Mouse (Mus musculus): ENCODE data around the gene Rfwd3. TPM values are rescaled to one million over a fixed set of nuclear protein-coding genes. Genes with fewer than 3 reads are reported as not detected.
"Not testable (repeated sequence)": the region's sequence is repeated elsewhere in the genome, so short reads cannot be mapped to it uniquely, and the experiment has no call there.

Rfwd3 gene
- polyA plus RNA-seq, 1 experiment from 2014 or later: 34.3 TPM

DNA sequence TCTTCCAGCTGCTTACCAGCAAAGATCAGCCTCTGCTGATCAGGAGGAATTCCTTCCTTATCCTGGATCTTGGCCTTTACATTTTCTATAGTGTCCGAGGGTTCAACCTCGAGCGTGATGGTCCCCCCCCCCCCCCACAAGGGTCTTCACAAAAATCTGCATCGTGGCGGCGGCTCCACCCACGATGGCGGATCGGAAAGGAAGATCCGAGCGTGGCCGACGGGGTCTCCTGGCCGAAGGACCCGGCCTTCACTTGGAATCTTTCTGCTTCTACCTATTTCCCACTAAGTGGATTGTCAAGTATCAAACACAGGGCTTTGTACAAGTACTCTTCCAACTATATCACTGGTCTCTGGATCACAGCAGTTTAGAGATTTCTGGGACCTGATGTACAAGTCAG is 10.0 kb upstream of the Rfwd3 start:
- 90% methylated on average over 15 of the region's 15 CpGs for WGBS
- not testable (repeated sequence) for H3K27ac ChIP-seq (replicated peaks); H3K4me2 ChIP-seq (replicated peaks); H3K36me3 ChIP-seq; H3K9ac ChIP-seq (replicated peaks); H3K9me3 ChIP-seq; H3K4me1 ChIP-seq; ATAC-seq (replicated peaks); H3K27me3 ChIP-seq; H3K4me3 ChIP-seq

DNA sequence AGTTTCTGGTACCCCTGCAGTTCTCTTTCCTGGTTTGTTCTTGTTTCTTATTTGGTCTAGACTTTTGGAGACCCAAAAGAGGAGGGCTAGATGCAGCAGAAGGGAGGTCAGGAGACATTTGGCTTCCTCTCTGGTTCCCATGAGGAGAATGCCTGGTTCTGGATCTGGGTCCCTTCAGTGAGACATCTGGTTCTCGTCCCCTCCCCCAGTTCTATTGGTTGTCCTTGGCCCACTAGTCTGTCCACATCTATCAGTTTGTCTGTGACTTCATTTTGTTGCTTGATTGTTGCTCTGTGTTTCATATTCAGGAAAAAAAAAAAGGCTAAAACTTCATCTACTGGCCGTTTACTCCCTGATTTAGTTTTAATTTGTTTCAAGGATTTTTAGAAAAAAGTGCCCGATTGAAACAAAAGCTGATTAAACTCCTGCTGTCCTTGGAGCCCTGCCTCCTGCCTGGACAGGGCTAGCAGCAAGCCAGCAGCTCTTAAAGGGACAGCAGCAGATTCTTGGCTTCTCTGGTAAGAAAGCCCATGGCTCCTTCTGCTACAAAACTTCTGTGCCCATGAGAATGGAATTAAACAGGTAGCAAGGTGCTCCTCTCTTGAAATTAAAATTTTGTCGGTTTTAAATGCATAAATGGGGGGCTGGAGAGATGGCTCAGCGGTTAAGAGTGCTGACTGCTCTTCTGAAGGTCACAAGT is 5.2 kb upstream of the Rfwd3 start:
- no peak overlapping the region for H3K27ac ChIP-seq (replicated peaks)
- no peaks in the 10 kb centered on the region for H3K27me3 ChIP-seq
- 0 out of 2 replicates have a peak, but pooled peaks cover 2% of the 10 kb centered on the region for H3K4me1 ChIP-seq
- no peak for ATAC-seq (replicated peaks)
- WGBS: 23% methylated on average over 5 of the region's 5 CpGs
- no peaks in the 10 kb centered on the region for H3K9me3 ChIP-seq
- H3K36me3 ChIP-seq: no peaks in the 10 kb centered on the region
- no peak overlapping the region for H3K4me3 ChIP-seq
- H3K9ac ChIP-seq (replicated peaks): no peak overlapping the region
- no peak overlapping the region for H3K4me2 ChIP-seq (replicated peaks)

DNA sequence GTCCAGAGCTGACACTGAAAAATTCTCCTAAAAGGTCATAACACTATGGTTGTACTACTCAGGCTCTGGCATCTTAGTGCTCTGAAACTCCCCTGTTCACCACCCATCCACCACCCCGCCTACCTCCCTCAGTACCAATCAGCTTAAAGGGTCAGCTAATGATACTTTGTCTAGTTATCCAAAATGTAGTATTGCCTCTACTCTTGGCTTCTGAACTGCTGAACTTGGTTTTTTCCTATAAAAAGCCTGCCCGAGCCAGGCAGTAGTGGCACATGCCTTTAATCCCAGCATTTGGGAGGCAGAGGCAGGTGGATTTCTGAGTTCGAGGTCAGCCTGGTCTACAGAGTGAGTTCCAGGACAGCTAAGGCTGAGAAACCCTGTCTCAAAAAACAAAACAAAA is 4.3 kb upstream of the Rfwd3 start:
- Histone ChIP-seq H3K27me3 (no peaks in the 10 kb centered on the region), H3K9me3 (no peaks in the 10 kb centered on the region), H3K36me3 (no peaks in the 10 kb centered on the region), H3K4me3 (no peak overlapping the region), H3K27ac (replicated peaks) (no peak overlapping the region), H3K9ac (replicated peaks) (no peak overlapping the region), H3K4me2 (replicated peaks) (no peak overlapping the region), H3K4me1 (peaks cover 3% of the 10 kb centered on the region)
- ATAC-seq (replicated peaks): no peak
- 94% methylated on average over 3 of the region's 3 CpGs for WGBS

DNA sequence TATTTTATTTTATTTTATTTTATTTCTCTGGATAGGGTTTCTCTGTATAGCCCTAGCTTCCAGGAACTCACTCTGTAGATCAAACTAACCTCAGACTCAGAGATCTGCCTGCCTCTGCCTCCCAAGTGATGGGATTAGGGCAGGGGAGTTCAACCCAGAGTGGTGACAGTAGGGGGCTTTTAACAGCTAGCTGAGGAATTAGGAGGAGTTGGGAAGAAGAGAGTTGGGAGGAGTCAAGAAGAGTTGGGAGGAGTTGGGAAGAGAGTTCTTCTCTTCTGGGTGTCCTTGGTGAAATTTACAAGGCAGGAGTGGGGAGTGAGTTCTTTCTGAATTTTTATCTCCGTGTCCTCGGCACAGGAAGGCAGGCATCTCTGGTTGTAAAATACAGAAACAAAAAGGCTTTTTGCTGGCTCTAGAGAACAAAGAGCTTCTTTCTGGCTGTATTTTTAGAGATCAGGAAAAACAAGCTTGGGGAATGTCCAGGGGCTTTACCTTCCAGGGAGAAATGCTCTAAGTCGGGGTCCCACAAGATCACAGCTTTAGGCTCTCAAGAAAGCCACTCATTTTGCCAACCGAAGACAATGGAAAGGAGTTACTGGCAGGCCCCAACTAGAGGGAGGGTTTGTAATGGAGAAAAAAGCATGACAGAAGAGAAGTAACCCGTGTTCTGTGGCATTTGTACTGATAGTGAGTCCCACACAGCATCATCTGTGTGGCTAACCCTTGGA is 3.2 kb upstream of the Rfwd3 start:
- not testable (repeated sequence) for H3K36me3 ChIP-seq; ATAC-seq (replicated peaks); H3K9ac ChIP-seq (replicated peaks); H3K4me2 ChIP-seq (replicated peaks); H3K27ac ChIP-seq (replicated peaks); H3K4me3 ChIP-seq; H3K9me3 ChIP-seq; H3K27me3 ChIP-seq
- H3K4me1 ChIP-seq: peaks cover 14% of the 10 kb centered on the region
- WGBS: 80% methylated on average over 5 of the region's 5 CpGs

DNA sequence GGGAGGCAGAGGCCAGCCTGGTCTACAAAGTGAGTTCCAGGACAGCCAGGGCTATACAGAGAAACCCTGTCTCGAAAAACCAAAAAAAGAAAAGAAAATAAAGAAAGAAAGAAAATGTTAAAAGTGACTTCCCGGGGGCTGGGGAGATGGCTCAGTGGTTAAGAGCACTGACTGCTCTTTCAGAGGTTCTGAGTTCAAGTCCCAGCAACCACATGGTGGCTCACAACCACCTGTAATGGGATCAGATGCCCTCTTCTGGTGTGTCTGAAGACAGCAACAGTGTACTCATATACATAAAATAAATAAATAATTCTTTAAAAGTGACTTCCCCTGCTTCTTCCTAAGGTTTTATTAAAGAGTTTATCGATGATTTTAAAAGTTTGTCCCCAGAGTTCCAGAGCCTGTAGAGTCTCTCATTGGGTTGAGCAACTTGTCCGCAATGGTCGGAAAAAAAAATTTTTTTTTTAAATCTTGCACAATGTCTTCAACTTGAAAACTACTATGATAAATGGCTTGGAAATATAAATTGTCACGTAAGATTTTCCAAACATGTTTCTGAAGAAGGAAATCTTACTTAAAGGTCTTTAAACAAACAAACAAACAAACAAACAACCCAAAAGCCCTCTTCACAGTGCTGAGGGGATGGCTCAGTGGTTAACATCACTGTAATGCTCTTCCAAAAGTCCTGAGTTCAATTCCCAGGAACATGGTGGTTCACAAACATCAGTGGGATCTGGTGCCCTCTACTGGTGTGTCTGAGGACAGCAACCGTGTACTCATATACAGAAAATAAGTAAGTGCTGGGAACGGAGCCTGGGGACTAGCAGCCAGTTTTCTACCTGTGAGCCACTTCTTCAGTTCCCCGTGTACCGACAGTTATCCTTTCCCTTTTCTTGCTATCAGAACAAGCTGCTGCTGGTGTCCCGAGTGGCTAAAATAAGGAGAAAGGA is 850 bp upstream of the Rfwd3 start:
- no peak overlapping the region for H3K9ac ChIP-seq (replicated peaks)
- 69% methylated on average over 11 of the region's 11 CpGs for WGBS
- H3K9me3 ChIP-seq: no peaks in the 10 kb centered on the region
- no peak for ATAC-seq (replicated peaks)
- H3K36me3 ChIP-seq: peaks cover 10% of the 10 kb centered on the region
- H3K4me2 ChIP-seq (replicated peaks): peak overlapping the region; percentile 40
- H3K27me3 ChIP-seq: no peaks in the 10 kb centered on the region
- H3K4me1 ChIP-seq: peaks cover 25% of the 10 kb centered on the region
- peak overlapping the region; percentile 100 for H3K4me3 ChIP-seq
- peak overlapping the region; percentile 70 for H3K27ac ChIP-seq (replicated peaks)

DNA sequence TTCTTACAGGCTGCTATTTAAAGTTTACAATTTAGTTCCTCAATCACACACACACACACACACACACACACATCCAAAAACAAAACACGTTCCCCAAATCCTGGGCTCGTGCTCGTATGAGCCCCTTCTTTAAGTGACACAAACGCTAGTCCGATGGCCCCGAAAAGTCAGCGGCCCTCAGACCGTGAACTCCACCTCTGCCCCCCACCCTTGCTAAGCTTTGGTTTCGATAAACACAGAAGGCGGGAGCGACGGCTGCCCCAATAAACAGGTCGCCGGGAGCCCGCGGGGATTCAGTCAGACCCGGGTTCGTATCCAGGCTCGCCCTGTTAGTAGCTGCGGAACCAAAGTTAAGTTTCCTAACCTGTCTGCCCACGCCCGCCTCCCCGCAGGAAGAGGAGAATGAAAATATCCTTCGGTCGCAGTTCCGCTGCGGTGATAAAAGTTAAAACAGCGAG is 630 bp downstream of the Rfwd3 start:
- Histone ChIP-seq H3K4me1 (peaks cover 25% of the 10 kb centered on the region), H3K27ac (replicated peaks) (peak overlapping the region; percentile 73), H3K9ac (replicated peaks) (peak overlapping the region; percentile 93), H3K36me3 (peaks cover 15% of the 10 kb centered on the region), H3K4me2 (replicated peaks) (peak overlapping the region; percentile 70), H3K4me3 (peak overlapping the region; percentile 100), H3K27me3 (no peaks in the 10 kb centered on the region), H3K9me3 (no peaks in the 10 kb centered on the region)
- no peak for ATAC-seq (replicated peaks)
- under 1% methylated on average over 28 of the region's 28 CpGs for WGBS

DNA sequence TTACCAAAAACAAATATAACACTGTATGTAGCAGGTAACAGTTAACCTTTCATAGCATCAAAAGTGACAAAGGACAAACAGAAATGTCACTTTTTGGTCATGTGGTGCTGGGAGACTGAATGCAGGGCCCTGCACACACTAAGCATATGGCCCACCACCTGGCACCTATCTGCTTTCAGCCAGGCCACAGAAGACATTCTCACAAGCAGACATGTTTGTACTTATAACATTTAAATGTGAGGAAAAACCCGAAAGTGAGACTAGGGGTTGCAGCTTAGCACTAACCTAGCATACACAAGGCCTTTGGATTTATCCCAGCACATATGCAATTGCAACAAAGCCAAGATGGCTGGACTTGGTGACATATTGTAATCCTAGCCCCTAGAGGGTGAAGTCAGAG is 2.0 kb downstream of the Rfwd3 start:
- ATAC-seq (replicated peaks): no peak
- 58% methylated on average over 1 of the region's 1 CpGs for WGBS
- H3K4me2 ChIP-seq (replicated peaks): peak overlapping the region; percentile 7; the same call in 1 of the 2 replicates

DNA sequence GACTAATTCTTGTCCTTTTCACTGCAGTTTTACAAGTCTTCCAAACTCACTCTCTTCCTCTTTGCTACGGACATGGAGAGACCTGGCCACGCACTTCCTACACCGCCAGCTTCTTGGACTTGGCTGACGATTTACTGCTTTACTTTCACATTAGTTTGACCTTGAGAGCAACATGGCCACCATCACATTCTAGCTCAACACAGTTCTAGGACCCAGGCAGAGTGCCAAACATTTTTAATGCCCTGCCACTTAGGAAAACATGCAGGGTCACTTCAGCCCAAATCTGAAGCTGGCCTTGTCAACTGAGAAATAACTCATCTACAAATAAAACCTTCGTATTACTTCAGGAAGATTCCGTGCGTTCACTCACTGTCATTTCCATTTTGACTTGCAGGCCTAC is 8.3 kb downstream of the Rfwd3 start:
- WGBS: 97% methylated on average over 7 of the region's 7 CpGs
- ATAC-seq (replicated peaks): no peak
- H3K36me3 ChIP-seq: peaks cover 59% of the 10 kb centered on the region

More for the DNA sequence above, 2.0 kb downstream of the Rfwd3 start:
- Histone ChIP-seq H3K9me3 (no peaks in the 10 kb centered on the region), H3K27me3 (no peaks in the 10 kb centered on the region), H3K36me3 (peaks cover 25% of the 10 kb centered on the region), H3K4me3 (no peak overlapping the region), H3K9ac (replicated peaks) (no peak overlapping the region), H3K27ac (replicated peaks) (0 out of 2 replicates have a peak overlapping the region, but pooled peaks have one; percentile 29), H3K4me1 (peaks cover 25% of the 10 kb centered on the region)

DNA sequence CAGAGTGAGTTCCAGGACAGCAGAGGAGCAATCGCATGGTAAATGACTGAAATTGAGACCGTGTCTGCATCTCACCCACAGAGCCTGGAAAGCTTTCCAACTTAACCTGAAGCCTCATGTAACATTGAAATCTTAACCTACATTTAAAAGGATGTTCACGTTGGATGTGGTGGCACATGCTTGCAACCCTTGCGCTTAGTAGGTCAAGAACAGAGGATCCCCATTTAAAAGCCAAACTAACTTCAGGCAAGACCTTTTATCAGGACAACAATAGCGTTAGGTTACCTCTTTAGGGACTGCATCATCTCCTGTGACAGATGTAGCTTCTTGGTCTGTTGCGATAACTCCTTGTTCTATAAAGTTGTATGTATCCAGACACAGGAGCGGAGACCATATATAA is 9.4 kb downstream of the Rfwd3 start:
- no peaks in the 10 kb centered on the region for H3K4me1 ChIP-seq
- H3K27me3 ChIP-seq: no peaks in the 10 kb centered on the region
- no peak for ATAC-seq (replicated peaks)
- no peak overlapping the region for H3K9ac ChIP-seq (replicated peaks)
- 96% methylated on average over 7 of the region's 7 CpGs for WGBS
- no peak overlapping the region for H3K27ac ChIP-seq (replicated peaks)
- no peak overlapping the region for H3K4me3 ChIP-seq
- no peaks in the 10 kb centered on the region for H3K9me3 ChIP-seq
- no peak overlapping the region for H3K4me2 ChIP-seq (replicated peaks)
- H3K36me3 ChIP-seq: peaks cover 63% of the 10 kb centered on the region

More for the DNA sequence above, 8.3 kb downstream of the Rfwd3 start:
- H3K4me1 ChIP-seq: 0 out of 2 replicates have a peak, but pooled peaks cover 2% of the 10 kb centered on the region
- no peak overlapping the region for H3K4me2 ChIP-seq (replicated peaks)
- H3K9ac ChIP-seq (replicated peaks): no peak overlapping the region
- H3K4me3 ChIP-seq: no peak overlapping the region
- no peaks in the 10 kb centered on the region for H3K9me3 ChIP-seq
- no peak overlapping the region for H3K27ac ChIP-seq (replicated peaks)
- H3K27me3 ChIP-seq: no peaks in the 10 kb centered on the region

DNA sequence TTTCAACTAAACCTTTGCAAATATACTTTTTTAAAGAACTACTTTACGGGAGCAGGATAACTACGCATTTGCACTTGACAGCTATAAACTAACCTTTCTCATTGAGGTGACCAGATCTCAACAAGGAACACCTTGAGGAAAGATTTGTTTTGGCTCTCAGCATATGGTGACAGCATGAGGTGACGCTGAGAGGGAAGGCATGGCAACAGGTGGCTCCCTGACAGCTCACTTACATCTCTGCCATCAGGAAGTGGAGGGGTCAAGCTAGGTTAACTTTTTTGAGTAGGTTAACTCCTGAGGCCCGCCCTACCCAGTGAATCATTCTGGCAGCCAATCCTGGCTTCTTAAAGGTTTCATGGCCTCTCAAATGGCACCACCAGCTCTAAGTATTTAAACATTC is 14.4 kb downstream of the Rfwd3 start:
- Histone ChIP-seq H3K4me2 (replicated peaks) (no peak overlapping the region), H3K27me3 (no peaks in the 10 kb centered on the region), H3K4me3 (no peak overlapping the region), H3K36me3 (peaks cover 68% of the 10 kb centered on the region), H3K4me1 (no peaks in the 10 kb centered on the region), H3K27ac (replicated peaks) (no peak overlapping the region), H3K9ac (replicated peaks) (no peak overlapping the region), H3K9me3 (no peaks in the 10 kb centered on the region)
- WGBS: 94% methylated on average over 4 of the region's 4 CpGs
- ATAC-seq (replicated peaks): no peak

DNA sequence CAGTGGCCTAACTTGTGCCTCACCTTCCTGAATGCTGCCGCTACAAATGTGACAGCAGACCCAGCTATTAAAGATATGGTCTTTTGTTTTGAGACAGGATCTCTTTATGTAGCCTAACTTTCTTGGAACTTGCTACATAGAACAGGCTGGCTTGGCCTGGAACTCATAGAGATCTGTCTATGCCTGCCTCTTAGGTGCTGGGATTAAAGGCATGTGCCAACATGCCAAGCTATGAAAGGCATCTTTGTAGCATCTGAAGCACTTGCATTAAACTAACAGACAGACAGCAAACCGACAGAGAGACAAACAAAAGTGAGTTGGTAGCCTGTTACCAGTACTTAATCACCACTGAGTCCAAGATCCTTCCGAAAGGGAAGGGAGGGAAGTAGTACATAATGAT is 17.9 kb downstream of the Rfwd3 start:
- Histone ChIP-seq H3K36me3 (peaks cover 72% of the 10 kb centered on the region), H3K4me3 (no peak overlapping the region), H3K4me2 (replicated peaks) (no peak overlapping the region), H3K9ac (replicated peaks) (no peak overlapping the region), H3K27me3 (no peaks in the 10 kb centered on the region), H3K4me1 (no peaks in the 10 kb centered on the region), H3K9me3 (no peaks in the 10 kb centered on the region), H3K27ac (replicated peaks) (no peak overlapping the region)
- WGBS: 98% methylated on average over 3 of the region's 3 CpGs
- ATAC-seq (replicated peaks): no peak

DNA sequence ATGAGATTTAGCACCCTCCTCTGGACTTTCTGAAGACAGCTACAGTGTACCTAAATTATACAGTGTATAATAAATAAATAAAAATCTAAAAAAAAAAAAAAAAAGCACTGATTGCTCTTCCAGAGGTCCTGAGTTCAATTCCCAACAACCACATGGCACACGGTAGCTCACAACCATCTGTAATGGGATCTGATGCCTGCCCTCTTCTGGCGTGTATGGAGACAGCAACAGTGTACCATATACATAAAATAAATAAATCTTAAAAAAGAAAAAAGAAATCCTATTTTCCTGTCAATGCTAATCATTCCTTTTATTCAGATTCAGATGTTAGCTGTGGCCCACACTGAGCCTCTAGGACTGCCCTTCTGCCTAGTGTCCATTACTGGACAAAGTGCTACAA is 31.7 kb downstream of the Rfwd3 start:
- 78% methylated on average over 2 of the region's 2 CpGs for WGBS
- Histone ChIP-seq H3K4me1 (no peaks in the 10 kb centered on the region), H3K27me3 (no peaks in the 10 kb centered on the region), H3K9me3 (no peaks in the 10 kb centered on the region), H3K27ac (replicated peaks) (no peak overlapping the region), H3K9ac (replicated peaks) (no peak overlapping the region), H3K4me3 (no peak overlapping the region), H3K36me3 (peaks cover 6% of the 10 kb centered on the region), H3K4me2 (replicated peaks) (no peak overlapping the region)
- ATAC-seq (replicated peaks): no peak

Measured in forebrain, embryonic 15.5 days (tissue).